Mouse (Mus musculus) neural tube, postnatal 0 days (tissue): ENCODE results near the gene Rnf168. TPM values are rescaled to one million over a fixed set of nuclear protein-coding genes. Genes with fewer than 3 reads are reported as not detected.

Source experiments
- microRNA counts: library from miRNA; unstranded; fragments of <30 nt; microRNA quantifications from one replicate; lab custom pipeline; 2015
- microRNA-seq: library from miRNA; unstranded; fragments of <30 nt; microRNA quantifications from one replicate; pipeline ENCODE4, GENCODE M21; 2016
- polyA plus RNA-seq: library from polyadenylated mRNA; unstranded; fragments of >200 nt; fragmentation: Nextera tagmentation; extraction: Ambion mirVana; gene quantifications from 2 replicates; pipeline ENCODE4 v1.2.1, GENCODE M21; 2015

The Rnf168 gene
- polyA plus RNA-seq = 28.8 and 30.3 TPM in 2 replicates

GRCm38 (mm10) chr16:32277308-32278256 is at the start of gene Rnf168:
Rnf168 (plus strand) TSS chr16:32277459.

GRCm38 (mm10) chr16:32246952-32247370 is 30.3 kb upstream of the Rnf168 start, which contains the start of the genes Fbxo45 and Wdr53:
Fbxo45 (minus strand) TSS chr16:32247158.
Wdr53 (plus strand) TSS chr16:32247227.

DNA sequence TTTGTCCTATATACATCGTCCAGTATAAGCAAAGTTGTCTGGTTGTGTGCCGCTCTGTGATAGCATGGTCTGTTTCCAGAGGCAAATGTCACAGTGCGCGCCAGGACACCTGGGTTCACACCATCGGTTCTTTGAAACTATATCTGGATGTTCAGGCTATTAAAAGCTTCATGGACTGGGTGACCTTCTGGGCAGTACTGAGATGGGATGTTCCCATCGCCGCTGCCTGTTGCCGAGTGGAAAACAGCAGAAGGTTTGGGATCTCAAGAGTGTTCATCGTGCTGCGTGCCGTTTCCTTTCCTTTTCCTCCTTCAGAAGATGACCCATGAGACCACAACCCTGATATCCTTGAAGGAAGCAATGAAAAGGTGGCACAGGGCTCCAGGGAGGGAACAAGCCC is 6.0 kb upstream of the Rnf168 start, which contains the start of gene Smco1:
Gene Smco1 (plus strand): TSS at position 178 of the 400 bp plus-strand sequence.

GRCm38 (mm10) chr16:32332040-32332555 is 54.8 kb downstream of the Rnf168 start, which contains the start of gene Ubxn7:
Ubxn7 (plus strand) TSS chr16:32332257.

MicroRNA genes within 50 kb of the gene (microRNA counts, 519-probe panel; counts per million panel counts)
- 40.5 counts per million for microRNA mmu-miR-1946a (lab: Ali Mortazavi, UCI)

Small RNA genes lying within 50 kb of the gene (microRNA-seq; reads per million reads assigned to microRNA genes)
- not detected for gene Mir1946a

Other genes with a start within 250 kb of the Rnf168 start
- gene Pak2, start 198.1 kb upstream of the Rnf168 start, polyA plus RNA-seq = 17.7 and 18.4 TPM in 2 replicates
- gene Pigx, start 177.7 kb upstream of the Rnf168 start, polyA plus RNA-seq = 70.9 and 79.9 TPM in 2 replicates
- gene Cep19, start 177.7 kb upstream of the Rnf168 start, polyA plus RNA-seq = 50.8 and 54.6 TPM in 2 replicates
- 6.0 and 7.1 TPM in 2 replicates for gene Nrros, start 111.9 kb upstream of the Rnf168 start, polyA plus RNA-seq
- not detected in 2 replicates for gene Bex6, start 97.6 kb upstream of the Rnf168 start, polyA plus RNA-seq
- 17.6 and 18.9 TPM in 2 replicates for gene Fbxo45, start 30.3 kb upstream of the Rnf168 start, polyA plus RNA-seq
- 16.5 and 16.9 TPM in 2 replicates for gene Wdr53, start 30.2 kb upstream of the Rnf168 start, polyA plus RNA-seq
- gene Smco1, start 6.0 kb upstream of the Rnf168 start, polyA plus RNA-seq = not detected in 2 replicates
- gene Ubxn7, start 54.8 kb downstream of the Rnf168 start, polyA plus RNA-seq = 13.5 and 15.4 TPM in 2 replicates
- gene Tm4sf19, start 123.0 kb downstream of the Rnf168 start, polyA plus RNA-seq = 0.19 TPM in 1 of 2 replicates, not detected in the other
- 51.3 and 53.2 TPM in 2 replicates for gene Tctex1d2, start 142.2 kb downstream of the Rnf168 start, polyA plus RNA-seq
- 47.1 and 47.8 TPM in 2 replicates for gene Pcyt1a, start 153.5 kb downstream of the Rnf168 start, polyA plus RNA-seq
- 0.22 and 0.37 TPM in 2 replicates for gene Slc51a, start 210.4 kb downstream of the Rnf168 start, polyA plus RNA-seq
- 0.22 TPM in 1 of 2 replicates, not detected in the other for gene Zdhhc19, start 218.8 kb downstream of the Rnf168 start, polyA plus RNA-seq